Mouse (Mus musculus) hindbrain, embryonic 13.5 days (tissue): Measurements from ENCODE around the gene Cdh11. TPM values are rescaled to one million over a fixed set of nuclear protein-coding genes. Genes with fewer than 3 reads are reported as not detected.

Experiments used
- ATAC-seq: fragments of 200-750 bp; cut with Nextera tagmentation; 2 replicates; pipeline ENCODE4 v1.8.0; 2017; ENCODE audit warnings: moderate TSS enrichment; ENCODE audit not compliant: low FRiP score
- H3K27ac ChIP-seq: fragments of 300-500 bp; sonication (generic); 2 replicates; pipeline ENCODE4 v1.5.1; 2015; ENCODE audit warnings: inconsistent platforms, mild to moderate bottlenecking, moderate library complexity
- H3K27me3 ChIP-seq: fragments of 300-500 bp; sonication (generic); 2 replicates; pipeline ENCODE4 v1.6.1; 2015; ENCODE audit warnings: mild to moderate bottlenecking, inconsistent platforms
- H3K36me3 ChIP-seq: fragments of 300-500 bp; sonication (generic); 2 replicates; pipeline ENCODE4 v1.6.1; 2015; ENCODE audit warnings: mild to moderate bottlenecking, inconsistent platforms
- H3K4me1 ChIP-seq: fragments of 300-500 bp; sonication (generic); replicated peaks from 2 replicates; pipeline ENCODE4 v1.6.1; 2015; ENCODE audit warnings: inconsistent platforms
- H3K4me2 ChIP-seq: fragments of 300-500 bp; sonication (generic); 2 replicates; pipeline ENCODE4 v1.6.1; 2015; ENCODE audit warnings: inconsistent platforms, mild to moderate bottlenecking, moderate library complexity
- H3K4me3 ChIP-seq: fragments of 300-500 bp; sonication (generic); 2 replicates; pipeline ENCODE4 v1.5.1; 2015; ENCODE audit warnings: mild to moderate bottlenecking, inconsistent platforms
- H3K9ac ChIP-seq: fragments of 300-500 bp; sonication (generic); 2 replicates; pipeline ENCODE4 v1.6.1; 2015; ENCODE audit warnings: mild to moderate bottlenecking, inconsistent platforms
- H3K9me3 ChIP-seq: fragments of 300-500 bp; sonication (generic); 2 replicates; pipeline ENCODE4 v1.6.1; 2016; ENCODE audit warnings: inconsistent platforms
- WGBS: fragments of 180-500 bp; shearing (Covaris S2); methylation state at CpG from one replicate; pipeline ENCODE4 v1.1.7; 2015; 5-methylcytosine and 5-hydroxymethylcytosine counted together
- microRNA-seq: library from miRNA; unstranded; fragments of <30 nt; microRNA quantifications from one replicate; pipeline ENCODE4, GENCODE M21; 2016
- polyA plus RNA-seq: library from polyadenylated mRNA; unstranded; fragments of >200 nt; fragmentation: Nextera tagmentation; extraction: Ambion mirVana; gene quantifications from 2 replicates; pipeline ENCODE4 v1.2.1, GENCODE M21; 2015

Gene Cdh11
- polyA plus RNA-seq, 1 experiment from 2014 or later: 34.9 TPM

DNA sequence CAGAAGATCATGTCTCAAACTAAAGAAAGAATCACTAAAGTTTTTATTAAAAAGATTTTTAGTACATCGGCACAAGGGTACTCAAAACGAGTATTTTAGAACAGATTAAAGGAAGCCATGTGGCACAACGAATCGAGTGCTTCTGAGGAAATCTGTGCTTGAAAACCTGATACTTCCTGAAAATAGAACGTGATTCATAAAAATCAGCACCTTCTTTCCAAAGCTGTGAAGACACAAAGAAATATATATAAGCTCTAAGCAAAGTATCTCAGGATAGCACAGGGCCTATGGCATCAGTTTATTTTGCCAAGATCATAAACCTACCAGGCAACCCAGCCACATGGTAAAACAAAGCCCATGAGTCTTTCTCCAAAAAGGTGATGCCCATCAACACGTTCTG is 191.5 kb downstream of the Cdh11 start:
- H3K36me3 ChIP-seq: no peaks in the 10 kb centered on the region
- no peak overlapping the region for H3K4me2 ChIP-seq
- H3K27ac ChIP-seq: no peak overlapping the region
- H3K27me3 ChIP-seq: no peaks in the 10 kb centered on the region
- H3K4me1 ChIP-seq: no peaks in the 10 kb centered on the region
- ATAC-seq: no peak
- no peak overlapping the region for H3K9ac ChIP-seq
- no peaks in the 10 kb centered on the region for H3K9me3 ChIP-seq
- no peak overlapping the region for H3K4me3 ChIP-seq
- WGBS: 89% methylated on average over 6 of the region's 6 CpGs

Small RNA genes lying within 50 kb of the gene (microRNA-seq; reads per million reads assigned to microRNA genes)
- gene Gm26301: not detected
